Mouse (Mus musculus) MEL (cell line): ENCODE data around the gene Ppp1r9b.

Experiments used
- BHLHE40 ChIP-seq: IDR thresholded peaks from 2 replicates; pipeline ENCODE4 v1.6.1; 2012; ENCODE audit warnings: low read depth, mild to moderate bottlenecking, inconsistent platforms, low read length, improper control_type of control experiment, borderline replicate concordance
- CTCF ChIP-seq, 3 experiments: IDR thresholded peaks in 2 of 3; conservative IDR thresholded peaks in 1 of 3; 2 replicates each; pipeline ENCODE4 v1.5.1; 2011 to 2012; ENCODE audit warnings: low read length in 3 of 3, low read depth in 2 of 3, mild to moderate bottlenecking in 2 of 3, improper control_type of control experiment in 1 of 3, inconsistent platforms in 1 of 3, mixed read lengths in 1 of 3, moderate library complexity in 1 of 3; ENCODE audit not compliant: control insufficient read depth in 1 of 3, insufficient read depth in 1 of 3, poor library complexity in 1 of 3, severe bottlenecking in 1 of 3
- EP300 ChIP-seq, 2 experiments: IDR thresholded peaks; 2 replicates each; pipeline ENCODE4 v1.6.1; 2011; ENCODE audit warnings: improper control_type of control experiment in 2 of 2, low read length in 2 of 2, low read depth in 1 of 2, mild to moderate bottlenecking in 1 of 2
- MYB ChIP-seq: IDR thresholded peaks from 2 replicates; pipeline ENCODE4 v1.6.1; 2011; ENCODE audit warnings: mild to moderate bottlenecking, low read depth, low read length, improper control_type of control experiment
- POLR2A ChIP-seq, 2 experiments: IDR thresholded peaks; 2 replicates each; pipeline ENCODE4 v1.6.1; 2011 to 2012; ENCODE audit warnings: low read length in 2 of 2, mild to moderate bottlenecking in 2 of 2, control low read depth in 1 of 2, improper control_type of control experiment in 1 of 2, low read depth in 1 of 2, moderate library complexity in 1 of 2; ENCODE audit not compliant: control insufficient read depth in 1 of 2, insufficient read depth in 1 of 2, poor library complexity in 1 of 2
- USF1 ChIP-seq: IDR thresholded peaks from 2 replicates; pipeline ENCODE4 v1.6.1; 2014; ENCODE audit warnings: low read depth, mild to moderate bottlenecking, inconsistent platforms, low read length, improper control_type of control experiment, moderate library complexity

DNA sequence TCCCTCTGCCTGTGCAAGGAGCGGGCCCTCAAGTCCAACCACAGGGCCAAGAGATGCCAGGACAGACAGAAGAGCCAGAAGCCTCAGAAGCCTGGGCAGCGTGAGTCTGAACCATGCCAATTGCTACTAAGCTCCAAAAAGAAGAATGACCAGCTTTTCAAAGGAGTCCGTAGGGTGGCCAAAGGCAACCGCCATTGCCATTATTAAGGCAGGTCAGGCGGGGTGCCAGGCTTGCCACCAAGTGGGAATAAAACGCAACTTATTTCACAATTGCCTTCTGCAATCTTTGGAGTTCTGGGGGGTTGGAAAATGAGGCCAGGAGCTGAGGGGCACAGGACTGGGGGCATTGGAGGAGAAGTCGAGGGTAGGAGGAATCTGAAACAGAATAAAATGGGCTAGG lies 22.6 kb upstream of the Ppp1r9b start:
- no peak for TF ChIP-seq EP300 (IDR thresholded peaks at IDR 0.05; ENCODE audit: low read depth in 1 of 2, low read length in 2 of 2)
- TF ChIP-seq MYB = no peak
- TF ChIP-seq CTCF (IDR thresholded peaks at IDR 0.05 in 2 of 3, conservative IDR thresholded peaks at IDR 0.05 in 1 of 3; ENCODE audit: control insufficient read depth in 1 of 3, insufficient read depth in 1 of 3, low read depth in 2 of 3, low read length in 3 of 3, poor library complexity in 1 of 3, severe bottlenecking in 1 of 3) = no peak
- TF ChIP-seq BHLHE40 = no peak
- TF ChIP-seq USF1 = no peak
- TF ChIP-seq POLR2A (IDR thresholded peaks at IDR 0.05; ENCODE audit: control insufficient read depth in 1 of 2, insufficient read depth in 1 of 2, low read depth in 1 of 2, low read length in 2 of 2, poor library complexity in 1 of 2) = no peak
